Mouse (Mus musculus): ENCODE data around the gene Gm17555.
"Not testable (repeated sequence)": the region's sequence is repeated elsewhere in the genome, so short reads cannot be mapped to it uniquely, and the experiment has no call there.

Gene Gm17555

DNA sequence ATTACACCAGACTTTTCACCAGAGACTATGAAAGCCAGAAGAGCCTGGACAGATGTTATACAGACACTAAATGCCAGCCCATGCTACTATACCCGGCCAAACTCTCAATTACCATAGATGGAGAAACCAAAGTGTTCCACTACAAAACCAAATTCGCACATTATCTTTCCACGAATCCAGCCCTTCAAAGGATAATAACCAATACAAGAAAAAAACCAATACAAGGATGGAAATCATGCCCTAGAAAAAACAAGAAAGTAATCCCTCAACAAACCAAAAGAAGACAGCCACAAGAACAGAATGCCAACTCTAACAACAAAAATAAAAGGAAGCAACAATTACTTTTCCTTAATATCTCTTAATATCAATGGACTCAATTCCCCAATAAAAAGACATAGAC is at the start of gene Gm17555:
TSS of gene Gm17555 (plus strand) at position 301 of the 400 bp plus-strand sequence.
- DNase-seq = not testable (repeated sequence)

DNA sequence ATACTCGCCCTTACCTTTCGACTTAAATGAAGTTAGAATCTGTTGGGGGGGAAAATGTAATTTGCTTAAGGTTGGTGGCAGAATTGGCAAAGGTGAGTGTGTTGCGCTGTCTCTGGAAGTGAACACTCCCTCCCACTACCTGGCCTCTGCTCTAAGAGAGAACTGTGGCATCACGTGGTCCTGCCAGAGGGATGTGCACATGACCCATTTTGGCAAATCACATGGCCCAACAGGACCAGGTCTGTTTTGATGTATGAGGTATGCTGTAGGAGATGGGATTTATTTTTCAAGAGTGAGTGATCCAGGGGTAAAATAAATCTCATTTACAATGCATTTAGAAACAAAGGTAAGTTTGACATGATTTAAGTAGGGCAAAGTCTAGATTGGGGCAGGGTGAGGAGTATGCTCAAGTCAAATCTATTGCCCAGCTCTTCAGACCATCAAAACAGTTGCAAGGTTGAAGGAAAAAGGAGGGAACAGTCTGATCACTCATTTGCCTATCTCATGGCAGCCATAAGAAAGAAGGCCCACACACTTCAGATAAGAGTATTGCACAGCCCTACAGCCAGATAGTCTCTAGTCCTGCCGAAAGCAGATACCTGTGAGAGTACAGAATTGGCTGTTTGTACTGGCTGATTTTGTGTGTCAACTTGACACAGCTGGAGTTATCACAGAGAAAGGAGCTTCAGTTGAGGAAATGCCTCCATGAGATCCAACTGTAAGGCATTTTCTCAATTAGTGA is 49.5 kb upstream of the Gm17555 start:
- no peak for DNase-seq

DNA sequence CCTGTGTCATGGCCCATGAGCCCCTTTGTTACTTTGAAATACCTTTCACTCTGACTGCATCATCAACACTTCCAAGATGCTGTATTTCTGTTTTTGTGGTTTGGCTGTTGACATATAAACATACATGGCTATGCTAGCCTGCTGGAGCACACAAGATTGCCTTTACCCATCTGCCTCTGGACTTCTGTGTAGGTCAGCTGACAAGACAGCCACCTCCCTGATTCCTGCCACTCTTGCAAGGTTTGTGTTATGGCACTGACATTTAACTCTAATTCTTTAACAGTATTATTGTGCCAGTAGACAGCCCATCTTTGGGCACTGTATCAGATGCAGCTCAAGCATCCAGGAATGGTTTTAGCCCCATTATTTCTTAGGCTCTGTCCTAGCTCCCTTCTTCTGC is 48.6 kb upstream of the Gm17555 start:
- DNase-seq = no peak

DNA sequence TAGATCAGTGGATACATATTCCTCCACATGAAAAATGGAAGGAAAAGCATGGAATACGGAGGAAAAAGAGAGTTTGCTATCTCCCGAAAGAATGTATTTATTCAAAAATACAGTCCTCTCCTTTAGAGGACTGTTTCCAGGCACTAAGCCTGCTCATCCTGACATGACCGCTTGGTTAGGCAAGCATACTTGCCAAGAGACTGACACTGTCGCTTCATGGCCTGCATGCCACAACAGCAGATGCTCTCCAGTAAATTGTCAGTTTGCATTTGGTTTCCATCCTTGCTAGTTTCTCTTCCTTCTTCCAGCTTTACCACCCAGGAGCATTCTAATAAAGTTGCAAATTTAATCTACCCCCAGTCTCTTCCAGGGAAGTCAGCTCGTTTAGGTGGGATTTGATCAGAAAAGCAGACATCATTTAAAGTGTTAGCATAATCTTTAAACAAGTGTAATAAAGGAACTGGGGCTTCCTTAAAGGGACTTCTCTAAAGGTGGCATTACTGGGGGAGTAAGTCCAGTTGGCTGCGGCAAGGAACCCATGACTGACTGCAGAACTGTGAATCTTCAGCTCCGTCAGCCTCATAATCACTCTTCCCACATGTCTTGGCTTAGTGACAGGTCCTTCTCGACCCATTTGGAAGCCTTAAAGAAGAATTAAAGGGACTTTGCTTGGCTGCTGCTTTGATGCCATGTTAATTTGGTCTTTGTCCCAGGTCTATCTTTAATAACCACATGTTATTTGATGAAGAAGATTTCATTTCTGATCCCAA is 47.9 kb upstream of the Gm17555 start:
- no peak for DNase-seq

DNA sequence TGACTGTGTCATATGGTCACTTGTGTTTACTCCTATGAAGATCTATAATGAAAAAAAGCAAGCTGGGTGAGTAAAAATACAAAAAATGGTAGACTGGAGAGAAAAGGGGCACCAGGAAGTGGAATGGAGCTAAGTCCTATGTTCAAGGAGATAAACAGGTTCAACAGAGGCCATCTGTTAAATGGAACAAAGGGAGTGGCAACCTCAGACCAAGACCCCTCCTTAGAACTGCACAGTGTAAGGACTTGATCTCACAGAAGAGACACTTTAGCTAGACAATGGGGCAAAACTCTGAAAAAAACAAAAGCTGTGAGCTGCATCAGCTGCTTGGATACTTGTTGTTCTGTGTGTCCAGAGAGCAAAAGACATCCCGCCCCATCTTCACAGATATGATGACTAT is 43.5 kb upstream of the Gm17555 start:
- no peak for DNase-seq

DNA sequence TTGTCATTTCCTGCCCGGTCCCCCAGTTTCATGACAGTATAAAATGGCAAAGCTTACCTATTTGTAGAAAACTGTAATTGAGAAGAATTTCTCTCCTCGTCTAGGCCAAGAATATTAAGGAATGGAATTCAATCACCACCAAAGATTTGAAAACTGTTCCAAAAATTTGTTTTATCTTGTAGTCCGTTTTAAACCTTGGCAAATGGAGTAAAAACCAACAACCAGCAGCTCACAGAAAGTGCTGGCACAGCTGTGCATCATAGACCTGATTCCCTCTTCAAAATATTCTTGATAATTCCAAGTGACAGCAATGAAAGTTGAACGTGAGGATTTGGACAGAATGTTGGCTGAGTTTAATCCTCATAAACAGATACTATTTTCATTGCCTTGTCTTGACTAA is 23.6 kb upstream of the Gm17555 start:
- DNase-seq = no peak

DNA sequence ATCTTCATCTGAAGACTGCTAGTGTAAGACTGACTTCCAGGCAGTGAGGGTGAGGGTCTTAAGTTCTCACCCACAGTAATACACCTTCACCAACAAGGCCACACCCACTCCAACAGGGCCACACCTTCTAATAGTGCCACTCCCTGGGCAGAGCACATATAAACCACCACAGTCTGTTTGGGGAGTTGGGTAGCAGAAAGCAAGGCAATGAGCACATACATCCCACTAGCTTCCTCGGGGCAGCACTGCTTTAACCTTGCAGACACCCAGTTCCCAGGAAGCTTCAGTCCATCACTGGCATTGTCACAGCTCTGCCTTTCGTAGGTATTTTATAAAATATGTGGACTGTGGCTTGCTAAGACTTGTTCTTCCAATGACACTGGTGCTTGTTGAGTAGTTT is 22.8 kb upstream of the Gm17555 start:
- no peak for DNase-seq

DNA sequence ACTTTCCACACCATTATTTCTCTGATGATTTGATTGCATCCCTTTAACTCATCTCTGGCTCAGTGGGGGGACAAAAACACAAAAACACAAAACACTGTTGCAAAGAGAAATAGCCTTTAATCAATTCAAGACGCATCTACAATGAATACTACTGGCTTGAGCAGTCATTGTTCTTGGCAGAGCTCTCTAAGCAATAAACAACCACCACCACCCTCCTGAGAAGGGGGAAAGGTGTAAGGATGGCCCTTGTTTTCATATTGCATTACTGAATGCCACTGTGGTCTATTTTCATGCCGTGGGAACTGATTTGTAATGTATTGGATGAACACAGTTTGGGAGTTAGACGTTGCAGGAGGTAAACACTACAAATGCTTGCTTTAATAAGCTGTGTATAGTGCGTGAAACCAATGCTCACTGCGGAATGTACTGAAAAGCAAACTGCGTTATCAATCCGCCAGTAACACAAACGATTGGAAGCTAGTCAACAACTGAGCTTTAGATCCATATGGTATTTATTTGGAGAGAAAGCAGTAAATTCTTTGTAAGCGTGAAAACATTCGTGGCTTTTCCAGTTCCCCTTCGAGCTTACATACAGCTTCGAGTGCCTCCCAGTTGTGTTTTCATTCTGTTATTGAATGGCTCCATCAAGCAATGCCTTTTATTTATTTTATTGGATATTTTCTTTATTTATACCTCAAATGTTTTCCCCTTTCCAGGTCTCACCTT is 19.1 kb upstream of the Gm17555 start:
- no peak for DNase-seq

DNA sequence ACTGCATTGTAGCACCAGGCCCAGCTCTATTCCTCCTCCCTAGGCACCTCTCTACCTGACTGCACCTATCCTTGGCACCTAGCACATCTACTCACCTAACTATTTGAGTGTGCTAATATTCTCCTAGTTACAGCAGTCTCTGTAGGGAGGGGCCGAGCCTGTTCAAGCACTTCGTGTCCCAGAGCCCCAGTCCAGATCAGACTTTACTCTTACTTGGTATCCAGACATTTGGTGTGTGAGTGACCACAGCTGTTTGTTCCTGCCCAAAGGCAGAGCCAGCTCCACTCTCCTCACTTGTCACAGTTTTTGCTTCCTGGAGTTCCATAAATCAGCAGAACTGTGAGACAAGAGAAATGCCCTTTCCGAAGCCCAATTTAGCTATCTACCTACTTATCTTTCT is 15.9 kb upstream of the Gm17555 start:
- DNase-seq = no peak

DNA sequence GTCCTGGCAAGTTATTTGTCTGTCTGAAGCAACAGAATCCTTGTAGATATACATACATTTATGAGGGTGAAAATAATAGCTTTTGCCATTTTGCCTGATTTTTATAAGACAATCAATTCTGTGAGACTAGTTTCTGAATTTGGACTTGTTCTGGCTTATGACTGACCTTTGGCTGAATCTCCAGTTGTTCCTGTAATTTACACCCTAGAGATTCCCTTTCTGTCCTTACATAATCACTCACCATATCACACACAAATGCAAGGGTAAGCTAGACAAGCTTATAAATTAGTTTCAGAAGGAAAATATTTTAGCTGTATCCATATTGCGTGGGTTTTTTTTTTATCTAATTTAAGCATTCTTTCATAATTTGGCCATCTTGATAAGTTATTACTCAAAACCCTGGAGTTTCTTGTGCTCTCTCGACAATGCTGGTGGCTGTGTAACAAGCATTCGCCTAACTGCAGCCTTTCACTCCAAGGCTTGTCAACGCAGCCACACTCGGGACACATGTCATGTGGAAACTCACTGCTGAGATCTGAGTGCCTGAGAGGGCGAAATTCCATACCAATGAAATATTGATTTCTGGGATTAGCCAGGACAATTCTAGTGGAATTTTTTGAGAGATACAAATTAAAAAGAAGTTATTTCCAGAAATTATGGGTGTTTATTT is 3.8 kb upstream of the Gm17555 start:
- DNase-seq = no peak

DNA sequence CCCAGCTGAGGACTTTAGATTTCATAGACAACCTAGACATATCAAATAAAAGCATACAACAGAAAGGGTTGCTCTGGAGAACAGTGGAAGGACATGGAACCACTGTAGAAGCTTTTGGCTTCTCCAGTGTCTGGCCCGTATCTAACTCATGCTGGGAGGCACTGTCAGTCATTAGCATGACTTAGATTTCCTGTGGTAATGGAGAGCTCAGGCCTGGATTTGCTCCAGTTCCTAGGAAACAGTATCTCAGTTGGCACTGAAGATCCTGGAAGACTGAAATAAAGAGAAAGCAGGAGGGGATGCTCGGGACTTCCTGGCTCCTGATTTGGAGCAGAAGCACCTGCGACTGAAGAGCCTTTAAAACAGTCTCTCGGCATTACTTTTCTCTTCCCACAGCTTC is 12.7 kb downstream of the Gm17555 start:
- DNase-seq = no peak

DNA sequence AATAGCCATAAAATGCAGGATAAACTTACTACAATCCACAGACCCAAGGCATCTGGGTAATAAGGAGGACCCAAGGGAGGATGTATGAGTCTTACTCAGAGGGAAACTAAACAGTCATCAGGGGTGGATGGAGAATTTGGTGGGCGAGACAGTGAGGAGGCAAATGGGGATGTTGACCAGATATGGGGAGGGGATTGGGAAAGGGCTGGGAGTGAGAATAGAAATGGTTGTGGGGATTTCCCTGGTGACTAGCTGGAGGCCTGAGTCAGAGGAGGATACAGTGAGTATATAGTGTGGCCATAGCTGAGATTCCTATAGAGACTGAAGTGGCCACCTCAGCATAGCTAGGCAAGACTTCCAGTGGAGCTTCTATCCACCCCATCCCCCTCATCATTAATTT is 16.8 kb downstream of the Gm17555 start:
- no peak for DNase-seq

DNA sequence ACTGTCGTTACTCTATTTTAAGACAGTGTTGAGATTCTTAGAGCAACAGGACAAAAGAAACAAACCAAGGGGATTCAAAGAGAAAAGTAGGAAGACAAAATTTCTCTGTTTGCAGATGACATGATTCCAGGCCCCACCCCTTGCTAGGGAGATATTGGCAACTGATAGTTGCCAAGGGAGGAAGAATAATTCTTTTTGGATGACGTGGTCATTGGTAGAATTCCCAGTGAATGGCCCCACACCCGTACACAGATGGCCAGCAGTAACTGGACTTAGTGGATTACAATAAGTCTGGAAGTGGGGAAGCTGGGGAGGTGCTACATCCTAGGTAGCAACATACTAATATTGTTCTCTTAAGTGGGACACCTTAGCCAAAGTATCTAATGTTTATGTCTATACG is 22.0 kb downstream of the Gm17555 start:
- DNase-seq = no peak

DNA sequence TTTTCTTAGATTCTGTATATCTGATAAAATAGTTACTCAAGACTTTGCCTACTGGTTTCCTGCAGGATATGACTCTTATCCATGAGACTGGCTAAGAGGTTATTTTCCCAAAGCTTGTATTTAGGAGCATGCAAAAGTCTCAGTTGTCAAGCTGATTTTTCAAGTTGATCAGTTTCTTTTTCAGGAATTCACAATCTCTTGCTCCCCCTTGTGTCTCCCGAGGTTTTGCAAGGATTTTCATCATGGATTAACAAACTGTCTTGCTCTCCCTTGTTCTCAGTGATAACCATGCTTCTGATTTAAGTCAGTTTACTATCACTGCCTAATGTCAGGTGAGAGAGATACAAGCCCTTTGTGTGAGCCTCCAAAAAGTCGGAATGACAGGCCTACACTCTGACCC is 30.5 kb downstream of the Gm17555 start:
- DNase-seq = peak; percentile 6

DNA sequence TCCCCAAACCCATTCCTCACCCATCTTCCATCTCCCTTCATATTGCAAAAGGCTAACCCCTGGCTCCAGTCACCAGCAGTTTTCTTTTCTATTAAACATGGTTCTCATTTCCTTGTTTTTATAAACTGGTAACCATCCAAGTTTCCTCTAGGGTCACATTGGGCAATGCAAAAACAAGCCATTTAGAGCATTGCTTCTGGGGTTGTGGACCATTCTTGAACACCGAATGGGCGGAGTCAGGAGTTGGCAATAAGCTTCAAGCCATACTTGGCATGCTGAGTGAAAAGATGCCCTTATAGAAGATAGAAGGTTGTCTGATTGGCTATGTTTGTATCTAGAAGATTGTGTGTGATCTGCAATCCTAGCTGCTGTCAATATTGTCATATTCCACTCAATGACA is 33.6 kb downstream of the Gm17555 start:
- DNase-seq = no peak

DNA sequence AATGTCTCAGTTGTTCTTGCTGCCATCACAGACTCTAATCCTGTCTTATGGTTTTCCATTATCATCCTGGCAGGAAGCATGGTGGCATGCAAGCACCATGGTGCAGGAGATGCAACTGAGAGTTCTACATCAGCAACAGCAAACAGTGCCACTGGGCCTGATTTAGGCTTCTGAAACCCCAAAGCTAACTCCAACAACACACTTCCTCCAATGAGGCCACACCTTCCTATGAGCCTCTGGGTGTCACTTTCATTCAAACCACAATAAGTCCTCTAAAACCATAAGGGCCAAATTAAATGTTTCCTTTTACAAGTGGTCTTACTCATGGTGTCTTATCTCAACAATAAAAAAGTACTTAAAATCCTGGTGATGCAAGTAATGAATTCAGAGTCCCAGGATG is 37.3 kb downstream of the Gm17555 start:
- no peak for DNase-seq
